Mouse (Mus musculus): ENCODE data around the gene Cbx2.

- TF ChIP-seq CTCF (IDR thresholded peaks at IDR 0.05 in 2 of 3, conservative IDR thresholded peaks at IDR 0.05 in 1 of 3; ENCODE audit: control insufficient read depth in 1 of 3, insufficient read depth in 1 of 3, low read depth in 2 of 3, low read length in 3 of 3, poor library complexity in 1 of 3, severe bottlenecking in 1 of 3), result no peak
- no peak for TF ChIP-seq POLR2A (IDR thresholded peaks at IDR 0.05; ENCODE audit: control insufficient read depth in 1 of 2, insufficient read depth in 1 of 2, low read depth in 1 of 2, low read length in 2 of 2, poor library complexity in 1 of 2)
These were observed 42.4 kb upstream of the Cbx2 start for GRCm38 (mm10) chr11:118980388-118980787.
